Mouse (Mus musculus): Measurements from ENCODE around the gene Tchp. TPM values are rescaled to one million over a fixed set of nuclear protein-coding genes. Genes with fewer than 3 reads are reported as not detected.

The Tchp gene
- polyA plus RNA-seq, 1 experiment = 6.5 TPM

GRCm38 (mm10) chr5:114690633-114691567, 16.7 kb upstream of the Tchp start, which contains the start of gene Gltp:
TSS of gene Gltp (minus strand) at chr5:114690984.
- DNase-seq (ENCODE audit: low read depth, low spot score) = no peak
- WGBS = 5% methylated on average over 74 of the region's 75 CpGs

GRCm38 (mm10) chr5:114695775-114696174, 11.8 kb upstream of the Tchp start:
- WGBS = 63% methylated on average over 5 of the region's 5 CpGs
- no peak for DNase-seq (ENCODE audit: low read depth, low spot score)

GRCm38 (mm10) chr5:114696939-114697338, 10.6 kb upstream of the Tchp start:
- no peak for DNase-seq (ENCODE audit: low read depth, low spot score)
- 77% methylated on average over 17 of the region's 17 CpGs for WGBS

GRCm38 (mm10) chr5:114698044-114698746, 9.4 kb upstream of the Tchp start:
- 82% methylated on average over 19 of the region's 19 CpGs for WGBS
- DNase-seq (ENCODE audit: low read depth, low spot score) = no peak

GRCm38 (mm10) chr5:114699015-114699414, 8.5 kb upstream of the Tchp start:
- no peak for DNase-seq (ENCODE audit: low read depth, low spot score)
- whole genome bisulfite sequencing = 24% methylated on average over 7 of the region's 7 CpGs

- DNase-seq (ENCODE audit: low read depth, low spot score) = no peak
- WGBS = 47% methylated on average over 14 of the region's 14 CpGs
Measured at GRCm38 (mm10) chr5:114702403-114703392, 4.9 kb upstream of the Tchp start.

DNA sequence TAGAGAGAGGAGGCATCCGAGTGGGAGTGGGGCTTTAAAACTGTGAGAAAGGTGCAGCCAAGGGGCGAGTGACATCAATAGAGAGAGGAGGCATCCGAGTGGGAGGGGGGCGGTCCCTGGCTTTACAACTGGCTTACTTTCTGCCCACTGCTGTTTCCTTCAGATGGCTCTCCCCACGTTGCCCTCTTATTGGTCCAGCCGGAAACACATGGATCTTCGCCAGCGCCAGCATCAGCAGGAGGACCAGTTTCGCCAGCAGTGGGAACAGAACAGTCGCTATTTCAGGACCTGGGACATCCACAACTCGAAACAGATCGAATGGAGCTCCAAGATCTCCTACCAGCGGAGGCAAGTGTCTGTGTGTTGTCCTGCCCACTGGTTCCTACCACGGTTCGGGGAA, 931 bp downstream of the Tchp start:
- 52% methylated on average over 15 of the region's 15 CpGs for WGBS

DNA sequence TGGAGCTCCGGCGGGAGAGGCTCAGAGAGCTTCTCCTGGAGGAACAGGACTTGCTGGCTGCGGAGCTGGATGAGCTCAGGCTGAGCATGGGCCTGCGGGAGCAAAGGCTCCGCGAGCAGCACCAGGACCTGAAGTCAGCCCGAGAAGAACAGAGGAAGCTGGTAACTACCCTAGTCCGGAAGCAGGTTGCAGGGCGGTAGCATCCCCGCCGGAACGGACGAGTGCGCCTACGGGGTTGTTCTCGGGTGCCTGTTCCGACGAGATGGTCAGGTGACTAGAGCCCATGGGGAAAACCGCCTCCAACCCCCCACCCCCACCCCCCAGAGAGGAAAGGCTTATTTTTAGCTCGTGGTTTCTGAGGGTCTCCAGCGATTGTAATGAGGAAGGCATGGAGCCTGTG, 1.8 kb downstream of the Tchp start:
- no peak for DNase-seq (ENCODE audit: low read depth, low spot score)

More for the DNA sequence above, 931 bp downstream of the Tchp start:
- no peak for DNase-seq (ENCODE audit: low read depth, low spot score)

DNA sequence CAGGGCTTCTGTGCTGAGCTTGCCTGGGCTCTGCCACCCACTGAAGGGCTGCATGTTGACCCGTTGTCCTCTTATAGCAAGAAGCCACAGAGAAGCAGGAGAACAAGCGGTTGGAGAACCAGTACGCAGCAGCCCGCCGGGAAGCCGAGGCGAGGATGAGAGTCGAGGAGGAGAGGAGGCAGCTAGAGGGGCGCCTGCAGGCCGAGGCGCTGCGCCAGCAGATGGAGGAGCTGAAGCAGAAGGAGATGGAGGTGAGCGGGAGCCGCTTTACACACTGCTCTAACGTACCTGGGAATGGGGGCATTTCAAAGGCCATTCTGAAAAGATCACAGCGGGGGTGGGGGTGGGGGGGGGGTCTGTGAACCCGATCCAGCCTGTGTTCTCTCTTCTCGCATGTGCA, 7.0 kb downstream of the Tchp start:
- no peak for DNase-seq (ENCODE audit: low read depth, low spot score)
- WGBS = 92% methylated on average over 18 of the region's 18 CpGs

More for the DNA sequence above, 1.8 kb downstream of the Tchp start:
- WGBS = 86% methylated on average over 21 of the region's 21 CpGs

- 93% methylated on average over 12 of the region's 12 CpGs for WGBS
- no peak for DNase-seq (ENCODE audit: low read depth, low spot score)
Measured at GRCm38 (mm10) chr5:114717292-114717691, 9.7 kb downstream of the Tchp start.

GRCm38 (mm10) chr5:114717937-114718336, 10.4 kb downstream of the Tchp start:
- no peak for DNase-seq (ENCODE audit: low read depth, low spot score)
- 94% methylated on average over 8 of the region's 8 CpGs for WGBS

DNA sequence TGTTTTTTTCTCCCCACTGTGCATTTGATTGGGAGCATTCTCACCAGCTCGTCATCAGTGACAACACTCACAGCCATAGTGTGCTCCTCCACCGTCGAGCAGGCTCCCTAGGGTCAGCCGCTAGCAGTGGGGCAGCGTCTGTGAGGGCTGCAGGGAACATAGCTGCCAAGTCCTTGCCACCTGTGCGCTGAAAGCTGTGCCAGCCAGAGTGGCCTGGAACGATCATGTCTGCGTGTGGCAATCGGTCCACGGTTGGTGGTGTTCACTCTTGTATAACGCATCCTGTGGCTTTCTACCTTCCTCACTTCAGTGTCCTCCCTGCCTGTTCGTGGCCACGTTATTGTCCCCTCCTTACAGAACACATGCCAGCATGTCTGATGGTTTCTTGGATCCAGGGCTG, 10.9 kb downstream of the Tchp start:
- DNase-seq (ENCODE audit: low read depth, low spot score) = no peak
- WGBS = 82% methylated on average over 13 of the region's 13 CpGs

- WGBS = 60% methylated on average over 20 of the region's 20 CpGs
- peak; percentile 85 for DNase-seq (ENCODE audit: low read depth, low spot score)
Measured at GRCm38 (mm10) chr5:114719003-114719927, 11.7 kb downstream of the Tchp start.

DNA sequence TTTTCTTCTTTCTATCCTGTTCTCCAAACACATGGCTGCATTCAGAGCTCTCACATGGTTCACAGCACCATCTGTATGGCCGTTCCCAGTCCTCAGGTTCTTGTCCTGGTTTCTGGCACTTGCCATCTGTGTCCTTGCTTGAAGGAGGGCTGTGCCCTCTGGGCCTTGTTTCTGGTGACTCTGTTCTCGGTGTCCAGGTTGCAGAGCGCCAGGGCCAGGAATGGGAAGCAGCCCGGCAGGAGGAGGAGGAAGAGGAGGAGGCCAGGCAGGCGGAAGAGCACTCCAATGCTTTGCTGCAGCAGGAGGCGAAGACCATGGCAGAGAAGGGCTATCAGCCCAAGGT, 12.3 kb downstream of the Tchp start:
- no peak for DNase-seq (ENCODE audit: low read depth, low spot score)
- 96% methylated on average over 6 of the region's 6 CpGs for WGBS

GRCm38 (mm10) chr5:114720784-114721183, 13.2 kb downstream of the Tchp start:
- 90% methylated on average over 11 of the region's 11 CpGs for WGBS

DNA sequence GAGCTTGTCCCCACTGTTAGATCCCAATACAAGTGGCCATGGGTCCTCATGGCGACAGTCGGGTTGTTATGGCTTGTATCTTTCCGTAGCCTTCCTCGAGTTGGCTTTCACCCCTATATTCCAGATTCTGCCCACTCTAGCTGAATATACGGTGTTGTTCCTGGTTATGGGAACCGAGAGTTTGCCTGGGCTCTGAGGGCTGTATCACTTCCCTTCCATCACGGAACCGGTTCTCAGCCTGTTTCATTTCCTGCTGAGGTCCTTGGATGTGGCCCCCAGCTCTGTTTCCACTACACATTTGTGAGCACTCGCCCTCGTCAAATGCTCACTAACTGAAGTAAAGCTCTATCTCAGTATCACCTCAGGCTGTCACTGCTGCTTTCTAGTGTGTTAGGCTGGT, 14.4 kb downstream of the Tchp start:
- no peak for DNase-seq (ENCODE audit: low read depth, low spot score)
- WGBS = 85% methylated on average over 10 of the region's 10 CpGs

More at GRCm38 (mm10) chr5:114720784-114721183, 13.2 kb downstream of the Tchp start:
- DNase-seq (ENCODE audit: low read depth, low spot score) = no peak

GRCm38 (mm10) chr5:114722846-114723245, 15.3 kb downstream of the Tchp start:
- DNase-seq (ENCODE audit: low read depth, low spot score) = no peak
- 90% methylated on average over 13 of the region's 13 CpGs for WGBS

DNA sequence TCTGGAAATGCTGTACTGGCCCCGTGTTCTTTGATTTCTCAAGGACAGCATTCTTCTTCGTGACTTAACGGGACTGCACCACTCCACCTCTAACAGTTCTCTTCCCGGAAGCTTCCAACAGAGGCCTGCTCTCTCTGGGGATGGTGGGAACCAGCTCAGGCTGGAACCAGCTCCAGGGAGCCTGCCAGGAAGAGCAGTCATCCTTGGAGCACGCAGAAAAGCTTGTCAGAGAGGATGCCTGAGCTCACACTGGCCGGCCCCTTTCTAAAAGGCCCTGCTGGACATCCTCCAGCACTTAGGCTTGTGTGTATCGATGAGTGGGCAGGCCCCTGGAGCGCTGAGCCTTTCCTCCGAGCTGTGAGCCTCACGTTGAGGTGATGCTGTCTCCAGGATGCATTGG, 20.6 kb downstream of the Tchp start:
- WGBS = 87% methylated on average over 10 of the region's 10 CpGs
- DNase-seq (ENCODE audit: low read depth, low spot score) = no peak

GRCm38 (mm10) chr5:114730129-114730528, 22.6 kb downstream of the Tchp start:
- 79% methylated on average over 10 of the region's 10 CpGs for WGBS
- no peak for DNase-seq (ENCODE audit: low read depth, low spot score)
